Mouse (Mus musculus): Measurements from ENCODE around the gene Unc119b.
"Not testable (repeated sequence)": the region's sequence is repeated elsewhere in the genome, so short reads cannot be mapped to it uniquely, and the experiment has no call there.

The Unc119b gene

GRCm38 (mm10) chr5:115134234-115135165, at the start of gene Unc119b:
Gene Unc119b, minus strand, starts transcription at chr5:115134975.
- DNase-seq: peak; percentile 94

DNA sequence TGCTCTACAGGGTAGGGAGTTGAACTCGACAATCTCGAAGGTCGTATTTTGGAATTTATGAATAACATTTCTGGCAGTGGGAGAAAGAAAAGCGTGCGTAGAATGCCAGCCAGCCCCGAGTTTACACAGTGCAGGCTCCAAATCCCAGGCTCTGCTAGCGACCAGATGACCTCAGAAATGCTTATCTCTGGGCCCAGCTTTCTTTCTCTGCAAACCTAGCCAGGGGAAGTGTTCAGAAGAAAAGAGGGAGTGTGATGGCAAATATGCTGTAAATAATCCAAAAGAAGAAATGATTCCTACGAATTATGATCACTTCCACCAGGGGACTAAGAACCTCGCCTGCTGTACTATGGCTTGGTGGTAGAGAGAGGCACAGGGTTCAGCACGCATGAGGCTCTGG, 48.7 kb upstream of the Unc119b start:
- DNase-seq: no peak

- DNase-seq: no peak
These were observed 48.1 kb upstream of the Unc119b start for GRCm38 (mm10) chr5:115182925-115183324.

DNA sequence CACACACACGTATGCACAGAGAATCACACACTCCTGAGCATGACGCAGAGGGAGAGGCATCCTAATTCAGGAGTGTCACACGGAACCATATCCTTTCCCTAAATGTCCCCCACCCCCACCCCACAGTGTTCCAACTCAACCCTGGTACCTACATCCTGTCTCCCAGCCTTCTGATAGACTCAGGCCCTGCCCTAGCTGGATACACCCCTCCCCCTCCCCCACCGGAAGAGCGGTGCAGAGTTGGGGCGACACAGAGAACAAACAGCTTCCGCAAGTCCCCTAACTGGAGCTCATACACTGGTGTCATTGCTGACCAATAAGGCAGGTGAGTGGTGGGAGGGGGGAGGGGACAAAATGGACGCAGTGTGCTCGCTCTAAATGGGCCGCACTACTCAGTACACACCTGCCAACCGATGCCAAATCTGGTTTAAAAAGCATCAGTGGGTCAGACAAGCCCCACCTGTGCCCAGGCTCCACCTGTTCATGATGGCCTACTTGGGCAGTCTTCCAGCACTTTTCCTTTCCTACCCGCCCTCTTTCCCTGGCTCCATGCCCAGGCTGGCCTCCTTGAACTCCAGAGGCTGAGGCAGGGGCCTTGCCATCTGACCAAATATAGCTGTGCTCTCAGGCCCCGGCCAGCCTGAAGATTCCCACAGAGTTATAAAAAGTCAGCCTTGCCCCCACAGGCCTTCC, 46.6 kb upstream of the Unc119b start:
- DNase-seq: peak; percentile 82

DNA sequence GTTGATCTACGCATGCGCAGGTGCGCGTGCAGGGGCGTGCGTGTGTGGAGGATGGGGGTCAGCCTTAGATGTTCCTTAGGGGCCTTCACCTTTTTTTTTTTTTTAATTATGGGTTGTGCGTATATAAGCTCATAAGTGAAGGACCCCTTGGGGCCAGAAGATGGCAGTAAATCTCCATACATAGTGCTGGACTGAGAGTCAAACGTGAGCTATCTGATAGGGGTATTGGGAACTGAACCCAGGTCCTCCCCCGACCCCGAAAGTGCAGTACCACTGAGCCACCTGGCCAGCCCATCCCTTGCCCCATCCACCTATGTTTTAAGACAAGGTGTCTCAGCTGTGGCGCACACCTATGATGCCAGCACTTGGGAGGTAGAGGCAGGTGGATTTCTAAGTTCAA, 44.8 kb upstream of the Unc119b start:
- DNase-seq: no peak

GRCm38 (mm10) chr5:115177866-115178265, 43.1 kb upstream of the Unc119b start:
- no peak for DNase-seq

- DNase-seq: no peak
These were observed 39.8 kb upstream of the Unc119b start for GRCm38 (mm10) chr5:115174554-115174953.

DNA sequence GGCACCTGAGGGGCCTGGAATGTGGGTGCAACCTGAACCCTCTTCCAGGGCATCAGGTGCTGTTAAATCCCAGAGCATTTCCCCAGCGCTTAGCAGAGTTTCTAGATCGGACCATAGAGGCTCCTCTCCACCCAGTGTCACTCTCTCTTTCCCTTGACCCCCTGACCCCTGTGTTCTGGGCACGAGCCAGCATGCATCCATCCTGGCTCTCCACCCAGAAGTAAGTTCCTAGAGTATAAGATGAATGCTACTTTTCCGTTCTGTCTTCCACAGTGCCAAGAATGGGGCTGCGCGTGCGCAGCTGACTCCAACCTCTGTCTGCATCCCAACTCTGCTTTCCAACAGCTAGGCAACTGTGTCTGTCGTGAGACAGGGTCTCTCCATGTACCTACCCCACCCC, 35.4 kb upstream of the Unc119b start:
- peak; percentile 82 for DNase-seq

DNA sequence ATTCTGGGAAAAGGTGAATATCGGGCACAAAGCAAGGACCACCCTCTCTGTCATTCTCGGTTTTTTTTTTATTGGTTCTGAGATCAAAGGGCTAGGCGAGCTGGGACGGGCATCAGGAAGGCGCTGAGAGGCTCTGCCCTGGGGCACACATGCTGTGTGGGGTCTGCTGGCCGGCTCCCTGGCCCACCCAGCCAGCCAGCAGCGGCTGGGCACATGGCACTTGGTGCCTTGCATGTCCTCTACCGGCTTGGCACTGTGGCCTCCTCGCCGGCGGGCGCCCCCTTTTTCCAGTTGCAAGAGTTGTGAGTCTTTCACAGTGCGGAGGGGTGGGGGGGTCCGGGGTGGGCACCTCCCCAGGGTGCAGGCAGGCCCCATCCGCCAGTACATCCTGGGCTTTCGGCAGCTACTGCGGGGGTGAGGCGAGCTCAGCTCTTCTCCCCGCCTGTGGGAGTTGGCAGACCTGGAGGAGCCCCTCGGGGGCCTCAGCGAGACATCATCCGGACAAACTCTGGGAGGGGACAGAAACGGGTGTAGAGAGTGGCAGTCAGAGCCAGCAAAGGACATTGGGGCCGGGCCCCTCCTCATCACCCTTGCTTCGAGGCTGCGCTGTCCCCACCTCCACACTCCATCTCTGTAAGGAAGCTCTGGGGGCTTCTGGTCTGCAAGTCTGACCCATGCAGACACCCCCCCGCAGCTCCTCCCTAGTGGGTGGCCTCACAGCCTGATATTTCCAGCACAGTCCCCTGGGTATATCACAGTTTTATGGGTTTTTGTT, 34.1 kb upstream of the Unc119b start:
- DNase-seq: peak; percentile 33

DNA sequence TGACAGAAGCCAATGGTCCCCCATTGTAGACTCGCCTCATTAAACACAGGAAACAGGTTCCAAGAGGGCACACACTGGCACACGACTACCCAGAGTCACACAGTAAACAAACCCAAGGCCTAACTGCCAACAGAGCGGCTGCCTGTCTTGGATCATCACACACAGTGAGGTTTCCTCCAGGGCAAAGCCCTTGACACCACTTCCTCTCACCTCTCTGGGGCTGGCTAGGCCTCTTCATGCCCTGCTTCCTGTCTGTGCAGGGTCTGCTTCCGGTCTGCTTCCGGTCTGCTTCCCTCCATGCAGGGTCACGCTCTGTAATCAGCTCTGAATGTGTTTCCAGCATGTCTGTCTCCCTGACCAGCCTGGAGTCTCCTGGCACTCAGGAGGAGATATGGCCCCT, 32.6 kb upstream of the Unc119b start:
- peak; percentile 58 for DNase-seq

DNA sequence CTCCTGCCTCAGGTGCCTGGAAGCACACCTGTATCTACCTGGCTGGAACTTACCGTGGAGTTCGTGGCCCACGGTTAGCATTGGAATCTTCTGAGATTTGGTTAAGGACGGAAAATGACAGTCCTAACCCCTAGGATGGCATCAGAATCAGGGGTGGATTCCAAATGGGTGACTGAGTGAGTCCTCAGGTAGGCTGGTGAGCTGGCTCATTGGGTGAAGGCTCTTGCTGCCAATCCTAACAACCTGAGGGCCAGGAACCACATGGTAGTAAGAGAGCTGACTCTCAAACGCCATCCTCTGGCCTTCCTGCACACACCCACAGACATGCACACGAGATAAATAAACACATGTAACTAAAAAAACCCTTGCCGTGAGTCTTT, 32.0 kb upstream of the Unc119b start:
- DNase-seq: no peak

DNA sequence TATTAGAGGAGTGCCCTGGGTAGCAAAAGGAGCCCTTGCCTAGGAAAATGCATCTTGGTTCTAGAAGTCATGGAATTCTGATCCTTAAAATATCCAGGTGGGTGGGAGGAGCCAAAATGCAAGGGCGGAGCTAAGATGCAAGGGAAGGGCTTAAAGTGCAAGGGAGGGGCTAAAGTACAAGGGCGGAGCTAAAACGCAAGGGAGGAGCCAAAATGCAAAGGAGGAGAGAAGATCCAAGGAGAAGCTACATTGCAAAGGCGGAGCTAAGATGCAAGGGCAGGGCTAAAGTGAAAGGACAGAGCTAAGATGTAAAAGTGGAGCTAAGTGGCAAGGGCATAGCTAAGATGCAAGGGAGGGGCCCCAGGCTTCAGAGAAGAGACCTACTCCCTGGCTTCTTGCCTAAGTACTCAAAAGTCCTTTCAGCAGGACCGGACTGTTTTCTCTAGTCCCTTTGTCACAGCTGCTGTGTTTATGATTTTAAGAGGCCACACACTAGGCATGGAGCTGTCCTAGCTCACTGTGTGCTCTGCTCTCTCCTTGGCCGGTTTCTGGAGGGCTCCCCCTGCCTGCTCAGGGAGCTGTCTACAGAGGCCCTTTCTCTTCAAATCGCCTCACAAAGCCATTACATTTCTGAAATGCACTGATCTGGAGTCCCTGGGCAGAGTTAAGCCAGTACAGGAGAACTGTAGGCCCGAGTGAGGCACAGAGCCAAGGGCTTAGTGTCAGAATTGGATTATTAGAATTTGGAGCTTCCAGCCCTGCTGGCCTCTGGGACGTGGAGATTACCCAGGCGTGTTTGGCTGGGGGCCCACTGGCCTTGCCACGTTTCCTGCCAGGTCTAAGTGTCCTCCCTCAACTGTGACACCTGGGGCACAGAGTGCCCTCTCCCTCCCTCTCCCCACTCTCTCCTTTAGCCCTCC, 31.4 kb upstream of the Unc119b start:
- DNase-seq: peak; percentile 66

GRCm38 (mm10) chr5:115165351-115165750, 30.6 kb upstream of the Unc119b start:
- peak; percentile 46 for DNase-seq

DNA sequence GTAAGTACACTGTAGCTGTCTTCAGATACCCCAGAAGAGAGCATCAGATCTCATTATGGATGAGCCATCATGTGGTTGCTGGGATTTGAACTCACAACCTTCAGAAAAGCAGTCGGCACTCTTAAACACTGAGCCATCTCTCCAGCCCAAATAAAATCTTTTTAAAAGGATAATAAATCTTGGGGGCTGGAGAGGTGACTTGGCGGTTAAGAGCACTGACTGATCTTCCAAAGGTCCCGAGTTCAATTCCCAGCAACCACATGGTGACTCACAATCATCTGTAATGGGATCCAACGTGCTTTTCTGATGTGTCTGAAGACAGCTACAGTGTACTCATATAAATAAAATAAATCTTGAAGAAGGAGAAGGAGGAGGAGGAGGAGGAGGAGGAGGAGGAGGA, 29.7 kb upstream of the Unc119b start:
- DNase-seq: not testable (repeated sequence)

DNA sequence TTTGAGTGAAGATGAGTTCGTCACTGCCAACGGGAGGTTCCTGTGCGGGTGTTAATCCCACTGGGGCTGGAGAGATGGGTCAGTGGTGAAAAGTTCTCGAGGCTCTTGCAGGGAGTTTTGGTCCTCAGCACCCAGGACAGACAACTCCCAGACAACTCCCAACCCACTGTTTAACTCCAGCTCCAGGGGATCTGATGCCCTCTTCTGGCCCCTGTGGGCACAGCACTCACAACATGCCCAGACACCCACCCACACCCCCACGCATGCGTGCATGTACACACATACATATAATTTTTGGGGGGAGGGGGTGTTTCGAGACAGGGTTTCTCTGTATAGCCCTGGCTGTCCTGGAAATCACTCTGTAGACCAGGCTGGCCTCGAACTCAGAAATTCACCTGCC, 28.8 kb upstream of the Unc119b start:
- peak; percentile 82 for DNase-seq

DNA sequence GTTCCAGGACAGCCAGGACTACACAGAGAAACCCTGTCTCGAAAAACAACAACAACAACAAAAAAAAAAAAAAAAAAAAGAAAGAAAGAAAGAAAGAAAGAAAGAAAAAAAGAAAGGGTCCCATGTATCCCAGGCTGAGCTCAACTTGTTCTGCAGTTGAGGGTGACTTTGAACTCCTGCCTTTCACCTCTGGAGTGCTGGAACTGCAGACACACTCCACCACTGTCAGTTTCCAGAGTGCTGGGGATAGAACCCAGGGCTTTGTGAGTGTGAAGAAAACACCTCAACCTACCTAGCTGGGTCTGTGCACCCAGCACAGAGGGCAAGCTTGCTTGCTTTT, 27.1 kb upstream of the Unc119b start:
- not testable (repeated sequence) for DNase-seq

- DNase-seq: peak; percentile 57
These were observed 26.5 kb upstream of the Unc119b start for GRCm38 (mm10) chr5:115161064-115161939.

GRCm38 (mm10) chr5:115160655-115161054, 25.9 kb upstream of the Unc119b start:
- no peak for DNase-seq

DNA sequence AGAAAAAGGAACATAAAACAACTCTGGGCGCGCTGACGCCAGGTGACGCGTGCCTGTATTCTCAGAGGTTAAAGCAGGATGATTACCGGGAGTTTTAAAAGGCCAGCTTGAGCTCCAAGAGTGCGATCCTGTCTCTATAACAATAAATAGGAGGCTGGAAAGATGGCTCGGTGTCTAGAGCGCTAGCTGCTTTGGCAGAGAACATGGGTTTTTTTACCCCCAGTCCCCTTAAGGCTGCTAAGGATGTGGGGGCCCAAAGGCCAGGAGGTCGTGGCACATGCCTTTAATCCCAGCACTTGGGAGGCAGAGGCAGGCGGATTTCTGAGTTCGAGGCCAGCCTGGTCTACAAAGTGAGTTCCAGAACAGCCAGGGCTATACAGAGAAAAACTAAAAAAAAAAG, 24.4 kb upstream of the Unc119b start:
- DNase-seq: no peak

- peak; percentile 99 for DNase-seq
These were observed 23.5 kb upstream of the Unc119b start, which contains the start of gene Mlec for GRCm38 (mm10) chr5:115158040-115158983. Gene Mlec, minus strand, starts transcription at chr5:115158179.
